Mouse (Mus musculus) Patski (cell line): ENCODE results near the gene Zc3h6. TPM values are rescaled to one million over a fixed set of nuclear protein-coding genes. Genes with fewer than 3 reads are reported as not detected.

Source experiments
- ATAC-seq: fragments of 100-300 bp; one replicate; pipeline ENCODE4 v1.8.0; 2021
- CTCF ChIA-PET: fragments of 350-600 bp; sonication (Branson Sonifier 250); formaldehyde crosslinking; loops from one replicate; lab custom pipeline; 2022; ENCODE audit warnings: inconsistent platforms; lab: Charles Lee
- POLR2A ChIA-PET: fragments of 350-600 bp; sonication (Branson Sonifier 250); formaldehyde crosslinking; loops from one replicate; lab custom pipeline; 2022; ENCODE audit warnings: antibody characterized with exemption, inconsistent platforms; lab: Charles Lee
- DNase-seq: peaks from one replicate; pipeline ENCODE4 v3.0.0-alpha.2; 2011; ENCODE audit warnings: low read depth, low spot score
- H3K27me3 ChIP-seq: fragments of 371-371 bp; one replicate; pipeline ENCODE4 v1.5.1; 2021
- CTCF ChIP-seq: fragments of 100-300 bp; IDR thresholded peaks from one replicate; pipeline ENCODE4 v1.5.1; 2021
- in situ Hi-C: fragments of 300-500 bp; cut with MboI; formaldehyde crosslinking; loops from 3 replicates; pipeline ENCODE4 v1.11.1; 2018; ENCODE audit warnings: low pct_unique_long_range_greater_than_20kb, mixed read lengths
- polyA plus RNA-seq: library from polyadenylated mRNA; unstranded; gene quantifications from one replicate; pipeline ENCODE4 v1.2.3, GENCODE M21; 2021

The Zc3h6 gene
- polyA plus RNA-seq, 1 experiment from 2014 or later, result 5.8 TPM

- in situ Hi-C loops, result no loop called here
- POLR2A ChIA-PET, result no interaction called here
- TF ChIP-seq CTCF, result peak; percentile 77
- H3K27me3 ChIP-seq, result no peaks in the 10 kb centered on the region
- CTCF ChIA-PET, result no interaction called here
- no peak for DNase-seq
- no peak for ATAC-seq
Observed at GRCm38 (mm10) chr2:129056597-129056996, 89.4 kb downstream of the Zc3h6 start.

- ATAC-seq (no peak), DNase-seq (no peak)
- H3K27me3 ChIP-seq, result no peaks in the 10 kb centered on the region
- in situ Hi-C loops, result no loop called here
- ChIA-PET CTCF (no interaction called here), POLR2A (interaction anchor here (0.6 kb wide), 1 partner anchor 129 kb away, joined by 4 read pairs; no protein-coding TSS in a partner anchor)
- no peak for TF ChIP-seq CTCF
Observed at GRCm38 (mm10) chr2:129057256-129057655, 90.1 kb downstream of the Zc3h6 start.

- no peak for DNase-seq
- no peak for TF ChIP-seq CTCF
- ATAC-seq, result no peak
- H3K27me3 ChIP-seq, result no peaks in the 10 kb centered on the region
- ChIA-PET POLR2A (no interaction called here), CTCF (no interaction called here)
- in situ Hi-C loops, result no loop called here
Observed at GRCm38 (mm10) chr2:129057920-129058361, 90.7 kb downstream of the Zc3h6 start.

GRCm38 (mm10) chr2:129061456-129062059, 94.4 kb downstream of the Zc3h6 start:
- H3K27me3 ChIP-seq, result no peaks in the 10 kb centered on the region
- no peak for TF ChIP-seq CTCF
- ChIA-PET POLR2A (no interaction called here), CTCF (no interaction called here)
- DNase-seq (no peak), ATAC-seq (no peak)
- in situ Hi-C loops, result no loop called here

GRCm38 (mm10) chr2:129065437-129066282, 98.5 kb downstream of the Zc3h6 start, which contains the start of gene Ttl:
Gene Ttl (plus strand): TSS chr2:129065942.
- no peak for TF ChIP-seq CTCF
- CTCF ChIA-PET, result interaction anchor here (1.3 kb wide), 1 partner anchor 97 kb away, joined by 3 read pairs; no protein-coding TSS in a partner anchor
- peak; percentile 90 for ATAC-seq

GRCm38 (mm10) chr2:129066326-129066725, 99.1 kb downstream of the Zc3h6 start:
- ATAC-seq (peak; percentile 67), DNase-seq (no peak)
- ChIA-PET CTCF (interaction anchor here (0.8 to 1.3 kb wide), 2 partner anchors 73 to 98 kb away, joined by 3 read pairs; no protein-coding TSS in a partner anchor), POLR2A (interaction anchor here (0.8 to 0.9 kb wide), 2 partner anchors 48 to 132 kb away, joined by 3 read pairs; partner anchors contain the start of gene Slc20a1)
- no peaks in the 10 kb centered on the region for H3K27me3 ChIP-seq
- no peak for TF ChIP-seq CTCF
- in situ Hi-C loops, result no loop called here

More at GRCm38 (mm10) chr2:129065437-129066282, 98.5 kb downstream of the Zc3h6 start, which contains the start of gene Ttl:
- no peaks in the 10 kb centered on the region for H3K27me3 ChIP-seq
- in situ Hi-C loops, result no loop called here
- DNase-seq, result no peak
- POLR2A ChIA-PET, result no interaction called here

Other genes with a start within 250 kb of the Zc3h6 start
- gene Tmem87b, start 149.3 kb upstream of the Zc3h6 start, polyA plus RNA-seq, result 32.1 TPM
- 9.4 TPM for gene Fbln7, start 104.4 kb upstream of the Zc3h6 start, polyA plus RNA-seq
- gene Zc3h8, start 23.3 kb upstream of the Zc3h6 start, polyA plus RNA-seq, result 8.5 TPM
- 4.8 TPM for gene Gm10762, start 323 bp downstream of the Zc3h6 start, polyA plus RNA-seq
- gene Vinac1, start 80.8 kb downstream of the Zc3h6 start, polyA plus RNA-seq, result 0.04 TPM
- gene Ttl, start 98.5 kb downstream of the Zc3h6 start, polyA plus RNA-seq, result 18.1 TPM
- 26.7 TPM for gene Polr1b, start 133.6 kb downstream of the Zc3h6 start, polyA plus RNA-seq
- 20.5 TPM for gene Chchd5, start 162.3 kb downstream of the Zc3h6 start, polyA plus RNA-seq
- gene Slc20a1, start 231.4 kb downstream of the Zc3h6 start, polyA plus RNA-seq, result 78.8 TPM